Mouse (Mus musculus) heart, embryonic 11.5 days (tissue): Measurements from ENCODE around the gene Sh2b2. TPM values are rescaled to one million over a fixed set of nuclear protein-coding genes. Genes with fewer than 3 reads are reported as not detected.
"Not testable (repeated sequence)": the region's sequence is repeated elsewhere in the genome, so short reads cannot be mapped to it uniquely, and the experiment has no call there.

Experiments used
- ATAC-seq: fragments of 200-750 bp; cut with Nextera tagmentation; replicated peaks from 2 replicates; pipeline ENCODE4 v1.8.0; 2017; ENCODE audit warnings: moderate library complexity; ENCODE audit not compliant: insufficient number of reproducible peaks, low FRiP score, low TSS enrichment
- H3K27ac ChIP-seq: fragments of 300-500 bp; sonication (generic); 2 replicates; pipeline ENCODE4 v1.5.1; 2014; ENCODE audit warnings: mild to moderate bottlenecking, low read depth, low read length
- H3K27me3 ChIP-seq: fragments of 300-500 bp; sonication (generic); 2 replicates; pipeline ENCODE4 v1.6.1; 2014; ENCODE audit warnings: mild to moderate bottlenecking, low read length, mixed read lengths; ENCODE audit not compliant: control insufficient read depth, insufficient read depth
- H3K36me3 ChIP-seq: fragments of 300-500 bp; sonication (generic); 2 replicates; pipeline ENCODE4 v1.6.1; 2014; ENCODE audit warnings: mild to moderate bottlenecking, low read length, moderate library complexity, mixed read lengths; ENCODE audit not compliant: control insufficient read depth, insufficient read depth
- H3K4me1 ChIP-seq: fragments of 300-500 bp; sonication (generic); 2 replicates; pipeline ENCODE4 v1.6.1; 2014; ENCODE audit warnings: low read length; ENCODE audit not compliant: control insufficient read depth, insufficient read depth
- H3K4me2 ChIP-seq: fragments of 300-500 bp; sonication (generic); 2 replicates; pipeline ENCODE4 v1.6.1; 2014; ENCODE audit warnings: mild to moderate bottlenecking, moderate library complexity
- H3K4me3 ChIP-seq: fragments of 300-500 bp; sonication (generic); 2 replicates; pipeline ENCODE4 v1.5.1; 2014; ENCODE audit warnings: low read depth, low read length
- H3K9ac ChIP-seq: fragments of 300-500 bp; sonication (generic); 2 replicates; pipeline ENCODE4 v1.6.1; 2014; ENCODE audit warnings: mild to moderate bottlenecking, low read depth, low read length, moderate library complexity
- H3K9me3 ChIP-seq: fragments of 300-500 bp; sonication (generic); replicated peaks from 2 replicates; pipeline ENCODE4 v1.6.1; 2016; ENCODE audit warnings: low read length; ENCODE audit not compliant: control insufficient read depth
- WGBS: fragments of 180-500 bp; shearing (Covaris S2); extraction: QIAGEN DNeasy Blood & Tissue Kit; methylation state at CpG from one replicate; pipeline ENCODE4 v1.1.7; 2014; ENCODE audit not compliant: insufficient replicate concordance; 5-methylcytosine and 5-hydroxymethylcytosine counted together
- polyA plus RNA-seq: library from polyadenylated mRNA; unstranded; fragments of >200 nt; fragmentation: Nextera tagmentation; extraction: Ambion mirVana; gene quantifications from 2 replicates; pipeline ENCODE4 v1.2.1, GENCODE M21; 2014

Sh2b2 gene
- polyA plus RNA-seq, 1 experiment from 2014 or later: 1.2 TPM

- Histone ChIP-seq H3K4me2 (no peak overlapping the region), H3K9me3 (no peaks in the 10 kb centered on the region), H3K4me3 (no peak overlapping the region), H3K36me3 (no peaks in the 10 kb centered on the region), H3K27me3 (no peaks in the 10 kb centered on the region), H3K9ac (no peak overlapping the region), H3K27ac (no peak overlapping the region), H3K4me1 (no peaks in the 10 kb centered on the region)
- ATAC-seq: no peak
- 82% methylated on average over 11 of the region's 11 CpGs for WGBS
These were observed 33.6 kb downstream of the Sh2b2 start for GRCm38 (mm10) chr5:136212716-136213115.

GRCm38 (mm10) chr5:136211341-136212102 lies 34.8 kb downstream of the Sh2b2 start:
- not testable (repeated sequence) for H3K9me3 ChIP-seq, H3K9ac ChIP-seq, H3K27ac ChIP-seq, ATAC-seq, H3K27me3 ChIP-seq, H3K4me2 ChIP-seq, H3K36me3 ChIP-seq, H3K4me1 ChIP-seq, H3K4me3 ChIP-seq
- 83% methylated on average over 14 of the region's 14 CpGs for WGBS

GRCm38 (mm10) chr5:136210549-136210948 lies 35.8 kb downstream of the Sh2b2 start:
- Histone ChIP-seq H3K27ac (no peak overlapping the region), H3K27me3 (no peaks in the 10 kb centered on the region), H3K4me1 (no peaks in the 10 kb centered on the region), H3K9ac (no peak overlapping the region), H3K4me2 (no peak overlapping the region), H3K4me3 (no peak overlapping the region), H3K36me3 (no peaks in the 10 kb centered on the region), H3K9me3 (no peaks in the 10 kb centered on the region)
- no peak for ATAC-seq
- WGBS: 60% methylated on average over 5 of the region's 5 CpGs

- Histone ChIP-seq H3K27ac (no peak overlapping the region), H3K9ac (no peak overlapping the region), H3K27me3 (no peaks in the 10 kb centered on the region), H3K9me3 (no peaks in the 10 kb centered on the region), H3K4me3 (no peak overlapping the region), H3K36me3 (peaks cover 2% of the 10 kb centered on the region; the same call in 1 of the 2 replicates), H3K4me1 (peaks cover 9% of the 10 kb centered on the region), H3K4me2 (no peak overlapping the region)
- no peak; the same call in 1 of the 2 replicates for ATAC-seq
- WGBS: 31% methylated on average over 7 of the region's 7 CpGs
These were observed 44.5 kb downstream of the Sh2b2 start for GRCm38 (mm10) chr5:136201832-136202231.

GRCm38 (mm10) chr5:136199526-136199925 lies 46.8 kb downstream of the Sh2b2 start:
- Histone ChIP-seq H3K4me3 (peak overlapping the region; percentile 99), H3K27me3 (no peaks in the 10 kb centered on the region), H3K27ac (no peak overlapping the region; the same call in 1 of the 2 replicates), H3K4me1 (peaks cover 9% of the 10 kb centered on the region), H3K4me2 (peak overlapping the region; percentile 93), H3K9me3 (no peaks in the 10 kb centered on the region), H3K36me3 (peaks cover 14% of the 10 kb centered on the region), H3K9ac (peak overlapping the region; percentile 97)
- WGBS: 36% methylated on average over 11 of the region's 11 CpGs
- no peak for ATAC-seq

- H3K27me3 ChIP-seq: no peaks in the 10 kb centered on the region
- H3K4me1 ChIP-seq: peaks cover 9% of the 10 kb centered on the region
- WGBS: under 1% methylated on average over 62 of the region's 62 CpGs
- H3K9me3 ChIP-seq: no peaks in the 10 kb centered on the region
- H3K4me3 ChIP-seq: peak within 1 kb of the TSS; percentile 99
- peaks cover 20% of the 10 kb centered on the region for H3K36me3 ChIP-seq
- peak within 1 kb of the TSS; percentile 76 for H3K27ac ChIP-seq
- H3K4me2 ChIP-seq: peak within 1 kb of the TSS; percentile 93
- ATAC-seq: peak; percentile 87
- peak within 1 kb of the TSS; percentile 97 for H3K9ac ChIP-seq
These were observed 47.6 kb downstream of the Sh2b2 start, which contains the start of gene Prkrip1 for GRCm38 (mm10) chr5:136198474-136199391. TSS of gene Prkrip1 (minus strand) at chr5:136198963.

- WGBS: 79% methylated on average over 7 of the region's 7 CpGs
- Histone ChIP-seq H3K9me3 (no peaks in the 10 kb centered on the region), H3K27me3 (no peaks in the 10 kb centered on the region), H3K4me3 (no peak overlapping the region), H3K27ac (no peak overlapping the region), H3K9ac (no peak overlapping the region), H3K4me2 (no peak overlapping the region), H3K4me1 (no peaks in the 10 kb centered on the region), H3K36me3 (peaks cover 42% of the 10 kb centered on the region)
- no peak for ATAC-seq
These were observed 54.5 kb downstream of the Sh2b2 start for GRCm38 (mm10) chr5:136191870-136192269.

GRCm38 (mm10) chr5:136186723-136187122 lies 59.6 kb downstream of the Sh2b2 start:
- H3K27me3 ChIP-seq: no peaks in the 10 kb centered on the region
- no peak overlapping the region for H3K27ac ChIP-seq
- H3K9me3 ChIP-seq: no peaks in the 10 kb centered on the region
- H3K4me1 ChIP-seq: no peaks in the 10 kb centered on the region
- H3K36me3 ChIP-seq: peaks cover 23% of the 10 kb centered on the region
- WGBS: 47% methylated on average over 4 of the region's 4 CpGs
- H3K9ac ChIP-seq: no peak overlapping the region
- H3K4me3 ChIP-seq: no peak overlapping the region
- H3K4me2 ChIP-seq: no peak overlapping the region
- ATAC-seq: no peak
